Mouse (Mus musculus) left cerebral cortex, postnatal 25 days (tissue): ENCODE results near the gene Necab2. TPM values are rescaled to one million over a fixed set of nuclear protein-coding genes. Genes with fewer than 3 reads are reported as not detected.

Experiments used
- DNase-seq, 2 experiments: peaks; one replicate each; pipeline ENCODE4 v3.0.0; 2022; ENCODE audit warnings: low spot score in 2 of 2, mixed read lengths in 1 of 2
- intact Hi-C: fragments of 180-260 bp; cut with DNase I; formaldehyde crosslinking; loops from one replicate; pipeline ENCODE4 v1.15.1; 2025
- total RNA-seq, 2 experiments: library from RNA; stranded (reverse); gene quantifications; 2 replicates each; pipeline ENCODE4 v1.2.3; 2021

Necab2 gene
- total RNA-seq, 2 experiments from 2014 or later: 59.0 to 73.8 TPM

DNA sequence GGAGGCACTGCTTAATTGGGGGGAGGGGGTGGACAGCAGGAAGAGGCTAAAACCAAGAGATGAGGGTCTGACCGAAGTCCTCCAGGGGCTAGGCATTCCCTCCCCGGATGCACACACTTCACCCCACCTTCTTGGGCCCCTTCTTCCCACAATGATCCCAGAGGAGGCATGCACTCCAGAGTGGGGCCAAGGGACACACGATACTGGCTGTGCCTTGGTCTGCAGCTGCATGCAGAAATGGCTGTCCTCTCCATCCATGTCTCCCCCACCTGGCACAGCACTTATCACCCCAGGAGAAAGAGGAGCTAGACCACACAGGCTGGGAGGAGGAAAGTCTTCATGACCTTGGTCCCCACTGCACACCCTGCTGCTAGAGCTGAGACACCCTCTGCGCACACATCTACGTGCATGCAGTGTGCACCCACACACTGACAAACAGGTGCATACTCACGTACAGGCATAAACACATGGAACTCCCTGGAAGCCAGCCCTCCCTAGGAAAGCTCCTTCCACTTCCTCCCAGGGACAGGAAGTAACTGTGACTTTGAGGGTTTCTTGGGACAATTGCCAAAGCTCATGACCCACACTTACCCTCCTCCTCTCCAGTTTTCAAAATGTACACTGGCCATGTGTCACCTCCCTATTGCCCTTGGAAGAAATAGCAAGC lies 20.3 kb upstream of the Necab2 start:
- DNase-seq: no peak
- intact Hi-C loops: no loop called here

DNA sequence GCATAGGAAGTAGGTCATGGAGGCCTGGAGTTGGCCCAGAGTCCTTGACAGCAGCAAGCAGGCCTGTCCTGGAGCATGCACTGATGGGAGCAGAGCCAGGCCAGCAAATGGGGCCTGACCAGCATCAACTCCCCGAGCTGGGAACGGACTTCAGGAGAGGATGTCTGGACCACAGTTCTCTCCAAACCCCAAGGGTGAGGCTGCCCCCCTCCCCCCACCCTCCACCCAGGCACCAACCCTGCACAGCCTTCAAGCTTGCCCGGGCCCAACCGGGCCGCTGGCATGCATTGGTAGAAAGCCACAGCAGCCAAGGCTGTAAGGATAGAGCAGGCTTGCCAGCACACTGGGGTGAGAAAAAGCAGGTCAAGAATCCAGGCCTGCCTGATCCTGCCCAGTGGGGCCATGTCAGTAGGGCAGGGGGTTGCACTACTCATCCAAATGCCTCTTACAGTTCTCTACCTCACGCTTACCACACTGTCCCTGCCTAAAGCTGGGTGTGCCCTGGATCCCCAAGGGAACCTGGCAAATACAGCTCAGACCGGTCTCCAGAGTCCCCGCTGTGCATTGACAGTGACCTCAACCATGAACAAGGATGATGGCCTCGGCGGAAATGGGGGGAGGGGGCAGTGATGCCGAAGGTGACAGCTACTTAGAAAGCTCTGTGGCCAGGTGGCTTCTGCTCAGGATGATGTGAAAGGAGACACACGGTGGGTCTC lies 18.7 kb upstream of the Necab2 start:
- DNase-seq: no peak
- intact Hi-C loops: no loop called here

DNA sequence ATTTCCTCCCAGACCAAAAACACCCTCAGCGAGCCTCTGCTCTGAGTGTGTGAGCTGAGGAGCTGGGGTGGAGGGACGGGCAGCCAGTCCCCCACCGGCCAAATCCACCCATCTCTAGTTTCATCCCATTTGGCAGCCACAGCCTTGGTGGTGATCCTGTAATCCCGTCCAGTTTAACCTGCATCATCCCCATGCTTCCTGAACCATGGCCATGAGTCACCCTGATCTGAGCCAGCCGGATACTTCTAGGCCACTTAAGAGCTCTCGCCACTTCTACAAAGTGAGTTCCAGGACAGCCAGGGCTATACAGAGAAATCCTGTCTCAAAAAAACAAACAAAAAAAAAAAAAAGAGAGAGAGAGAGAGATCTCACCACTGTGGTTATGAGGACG lies 18.2 kb upstream of the Necab2 start:
- intact Hi-C loops: no loop called here

DNA sequence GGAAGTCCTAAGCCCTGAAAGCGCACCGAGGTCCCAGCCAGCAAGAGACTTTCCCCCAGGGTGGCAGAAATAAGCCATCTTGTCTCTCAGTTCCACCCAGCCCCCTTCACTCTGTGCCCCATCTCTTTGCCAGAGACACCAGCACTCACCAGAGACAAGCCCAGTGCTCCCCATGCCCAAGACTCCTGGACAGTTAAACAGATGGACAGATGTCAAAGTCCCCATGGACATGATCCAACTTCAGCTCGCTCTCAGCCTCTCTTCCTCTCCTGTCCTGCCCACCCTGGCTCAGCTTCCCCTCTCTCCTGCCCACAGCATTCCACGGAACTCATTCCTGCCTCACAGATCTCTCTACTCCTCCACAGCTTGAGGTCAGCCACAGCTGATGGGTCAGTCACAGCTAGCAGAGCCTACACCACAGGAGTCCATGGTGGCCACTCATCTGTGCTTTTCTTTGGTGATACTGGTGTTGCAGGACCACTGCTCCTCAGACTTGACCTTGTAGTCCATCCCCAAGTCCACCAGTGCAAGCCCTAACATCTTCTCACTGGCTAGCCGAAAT lies 17.7 kb upstream of the Necab2 start:
- intact Hi-C loops: no loop called here
- no peak for DNase-seq

More for the DNA sequence above, 18.2 kb upstream of the Necab2 start:
- DNase-seq: no peak

DNA sequence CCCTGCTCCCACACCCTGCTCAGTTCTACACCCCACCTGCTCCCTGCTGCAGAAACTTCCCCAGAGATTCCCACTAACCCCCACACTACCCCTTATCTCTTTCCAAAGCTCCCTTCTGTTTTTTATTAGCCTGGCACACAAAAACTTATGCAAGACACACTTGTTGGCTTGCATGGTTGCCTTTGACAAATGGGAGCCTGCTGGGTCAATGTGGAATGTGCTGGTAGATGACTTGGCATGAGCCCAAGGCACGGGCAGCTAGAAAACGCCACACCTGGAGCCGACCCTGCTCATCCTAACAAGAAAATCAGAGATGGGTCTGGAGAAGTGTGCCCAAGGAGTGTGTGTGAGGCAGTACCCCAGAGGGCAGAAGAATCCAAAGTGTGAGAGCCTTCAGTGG lies 17.0 kb upstream of the Necab2 start:
- intact Hi-C loops: no loop called here
- no peak for DNase-seq

DNA sequence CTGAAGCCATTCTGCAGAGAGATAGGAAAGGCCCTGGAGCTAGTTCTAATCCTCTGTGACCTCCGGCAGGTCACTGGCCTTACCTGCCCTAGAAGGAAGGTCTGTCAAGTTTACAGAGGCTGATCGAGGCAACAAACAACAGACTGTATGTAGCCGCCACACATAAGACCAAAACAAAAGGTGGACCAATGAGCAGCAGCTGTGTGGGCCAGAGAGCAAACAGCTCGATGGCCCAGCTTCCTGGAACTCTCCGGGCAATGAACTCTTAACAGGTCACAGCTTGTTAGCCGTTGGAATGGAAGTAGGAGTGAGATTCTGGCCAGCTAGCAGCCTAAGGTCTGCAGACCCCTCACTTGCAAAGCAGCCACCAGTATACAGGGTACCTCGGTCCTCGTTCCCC lies 16.3 kb upstream of the Necab2 start:
- no peak for DNase-seq
- intact Hi-C loops: loop anchor here (10.0 kb wide), 1 partner anchor 415 kb away; the partner anchor contains the start of gene Cotl1

DNA sequence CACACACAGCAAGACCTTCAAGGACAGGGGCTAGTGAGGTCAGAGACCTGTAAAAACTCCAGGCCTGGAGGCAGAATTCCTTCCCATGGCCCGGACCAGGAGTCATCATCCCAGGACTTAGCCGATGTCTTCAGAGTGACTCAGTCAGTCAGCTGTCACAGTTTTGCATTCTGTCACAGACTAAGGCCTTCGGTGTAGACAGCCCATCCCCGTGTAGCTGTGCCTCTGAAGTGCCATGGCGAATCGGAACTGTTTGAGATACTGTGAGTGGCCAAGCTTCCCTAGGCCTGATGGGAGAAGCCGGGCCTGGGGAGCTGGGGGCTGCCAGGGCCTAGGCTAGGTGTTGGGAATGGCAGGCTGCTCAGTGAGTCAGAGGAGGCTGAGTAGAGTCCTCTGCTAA lies 15.8 kb upstream of the Necab2 start:
- intact Hi-C loops: loop anchor here (10.0 kb wide), 1 partner anchor 414 kb away; the partner anchor contains the start of gene Cotl1
- no peak for DNase-seq

DNA sequence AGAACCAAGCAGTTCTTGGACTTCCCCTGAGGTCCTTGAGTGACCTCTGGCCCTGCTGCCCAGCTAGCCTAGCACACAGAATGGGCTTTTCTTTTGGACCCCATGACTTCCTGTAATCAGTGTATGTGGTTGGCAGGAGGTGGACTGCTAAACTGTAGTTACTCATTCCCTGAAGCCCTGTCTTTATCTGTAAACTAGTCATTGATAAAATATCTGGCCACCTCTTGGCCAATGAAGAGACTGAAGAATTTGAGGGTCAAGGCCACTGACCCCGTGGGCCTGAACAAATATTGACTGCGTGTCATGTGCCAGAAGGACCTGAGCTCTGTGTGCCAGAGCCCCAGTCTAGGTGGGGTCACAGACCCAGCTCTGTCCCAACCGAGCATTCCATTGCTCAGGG lies 14.1 kb upstream of the Necab2 start:
- intact Hi-C loops: loop anchor here (10.0 kb wide), 1 partner anchor 412 kb away; the partner anchor contains the start of gene Cotl1
- no peak for DNase-seq

DNA sequence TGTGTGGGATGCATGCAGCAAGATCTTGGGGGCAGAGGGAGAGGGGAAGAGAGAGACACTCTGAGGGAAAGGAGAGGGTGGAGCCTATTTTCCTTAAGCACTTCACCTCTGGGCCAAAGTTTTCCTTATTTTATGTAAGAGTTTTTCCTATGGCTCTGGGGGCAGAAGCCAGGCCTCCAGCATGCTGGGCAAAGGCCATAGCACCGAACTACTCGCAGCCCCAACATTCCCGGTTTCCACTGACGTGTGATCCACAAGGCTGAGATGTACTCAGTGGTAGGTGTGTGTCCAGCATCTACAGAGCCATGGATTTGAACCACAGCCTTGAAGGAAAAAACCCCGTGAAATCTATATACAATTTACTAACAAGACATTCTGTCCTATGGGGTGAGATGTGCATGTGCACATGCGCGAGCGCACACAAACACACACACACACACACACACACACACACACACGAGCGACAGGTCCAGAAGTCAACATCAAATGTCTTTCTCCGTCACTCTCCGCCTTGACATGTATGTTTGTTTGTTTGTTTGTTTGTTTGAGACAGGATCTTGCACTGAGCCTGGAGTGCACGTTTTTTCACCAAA lies 12.8 kb upstream of the Necab2 start, which contains the start of gene Osgin1:
TSS of gene Osgin1 (plus strand) at position 543 of the 593 bp plus-strand sequence.
- intact Hi-C loops: loop anchor here (10.0 kb wide), 1 partner anchor 411 kb away; the partner anchor contains the start of gene Cotl1
- DNase-seq: no peak

DNA sequence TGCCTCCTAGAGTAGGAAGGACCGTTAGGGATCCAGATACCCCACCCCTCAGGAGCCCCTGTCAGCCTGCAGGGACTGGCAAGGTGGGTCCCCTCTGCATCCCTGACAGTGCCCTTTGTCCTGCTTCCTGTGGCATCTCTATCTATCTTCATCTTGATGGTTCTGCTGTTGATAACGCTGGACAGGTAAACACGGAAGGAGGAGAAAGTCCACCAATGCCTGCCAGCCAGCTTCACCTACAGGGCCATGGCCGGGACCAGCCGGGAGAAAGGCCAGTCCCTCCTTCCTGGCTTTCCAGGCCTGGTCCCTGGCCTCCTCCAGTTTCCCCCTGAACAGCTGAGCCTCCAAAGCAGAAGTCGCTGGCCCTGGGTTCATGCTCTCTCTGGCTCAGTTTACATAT lies 11.9 kb upstream of the Necab2 start:
- intact Hi-C loops: loop anchor here (10.0 kb wide), 1 partner anchor 410 kb away; the partner anchor contains the start of gene Cotl1
- no peak for DNase-seq

DNA sequence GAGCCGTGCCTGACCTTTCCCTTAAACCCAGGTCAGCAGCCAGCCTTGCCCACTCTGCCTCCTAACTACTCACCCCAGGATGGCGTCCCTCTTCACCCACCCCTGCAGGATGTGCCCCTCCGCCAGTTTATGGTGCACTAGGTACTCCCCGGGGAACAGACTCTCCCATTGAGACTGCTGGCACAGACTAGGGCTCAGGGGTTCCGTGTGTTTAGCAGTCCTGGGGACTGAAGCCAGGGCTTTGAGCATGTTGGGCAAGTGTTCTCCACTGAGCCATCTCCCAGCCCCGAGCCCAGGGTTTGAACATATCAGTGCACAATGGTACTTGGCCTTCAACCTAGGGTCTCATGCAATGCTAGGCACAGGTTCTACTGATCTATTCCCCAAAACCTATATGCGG lies 11.0 kb upstream of the Necab2 start:
- intact Hi-C loops: loop anchor here (10.0 kb wide), 1 partner anchor 409 kb away; the partner anchor contains the start of gene Cotl1
- no peak for DNase-seq

DNA sequence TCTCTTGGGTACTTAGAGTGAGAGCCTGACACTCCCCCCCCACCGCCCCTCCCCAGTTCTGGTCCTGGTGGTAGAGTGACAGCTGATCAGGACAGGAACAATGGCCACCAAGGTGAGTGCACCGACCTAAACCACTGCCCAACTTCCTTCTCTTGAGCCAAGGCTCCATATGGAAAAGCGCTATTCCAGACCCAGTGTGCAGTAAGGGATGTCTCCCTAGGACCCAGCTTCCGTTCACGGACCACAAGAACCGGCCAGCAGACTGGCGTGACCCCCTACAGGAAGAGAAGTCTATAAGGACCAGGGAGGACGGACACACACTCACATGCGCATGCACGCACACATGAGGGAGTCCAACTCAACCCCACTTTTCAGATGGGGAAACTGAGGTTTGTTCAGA lies 10.2 kb upstream of the Necab2 start:
- intact Hi-C loops: loop anchor here (10.0 kb wide), 1 partner anchor 408 kb away; the partner anchor contains the start of gene Cotl1
- DNase-seq: no peak

DNA sequence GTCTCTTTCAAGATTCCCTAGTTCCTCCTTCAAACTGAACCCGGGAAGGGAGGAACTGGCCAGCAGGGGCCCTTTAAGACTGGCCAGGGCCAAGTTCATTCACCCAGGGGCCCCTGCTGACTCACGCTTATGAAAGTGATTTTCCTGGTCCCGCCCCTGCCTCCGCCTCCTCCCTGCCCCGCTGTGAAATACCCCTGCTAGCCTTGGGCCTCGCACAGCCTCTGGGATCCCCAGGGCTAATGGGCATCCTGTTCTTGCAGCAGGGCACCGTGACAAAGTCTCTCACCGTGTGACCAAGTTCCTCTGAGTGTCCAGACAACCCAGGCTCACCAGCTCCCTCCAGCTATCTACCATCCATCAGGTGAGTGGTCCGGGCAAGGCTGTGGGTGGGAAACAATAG lies 9.6 kb upstream of the Necab2 start:
- intact Hi-C loops: loop anchor here (10.0 kb wide), 1 partner anchor 408 kb away; the partner anchor contains the start of gene Cotl1
- no peak for DNase-seq

DNA sequence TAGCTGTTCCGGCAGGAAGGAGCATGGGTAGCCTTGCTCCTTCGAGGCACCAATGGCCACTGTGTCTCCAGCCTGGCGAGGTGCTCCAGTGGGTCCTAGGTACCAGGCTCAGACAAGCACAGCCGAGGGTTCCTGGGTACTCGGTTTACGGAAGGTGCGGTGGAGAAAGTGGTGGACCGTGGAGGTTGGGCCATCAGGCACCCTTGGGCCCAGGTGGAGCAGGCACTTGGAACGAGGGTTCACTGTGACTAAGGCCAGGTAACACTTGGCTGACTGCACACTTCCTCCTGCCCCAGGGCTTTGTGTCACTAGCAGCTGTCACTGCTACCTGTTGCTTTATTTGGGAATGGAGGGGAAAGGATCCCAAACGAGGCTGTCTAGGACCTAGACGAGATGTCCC lies 9.0 kb upstream of the Necab2 start:
- DNase-seq: no peak
- intact Hi-C loops: loop anchor here (10.0 kb wide), 1 partner anchor 407 kb away; the partner anchor contains the start of gene Cotl1

DNA sequence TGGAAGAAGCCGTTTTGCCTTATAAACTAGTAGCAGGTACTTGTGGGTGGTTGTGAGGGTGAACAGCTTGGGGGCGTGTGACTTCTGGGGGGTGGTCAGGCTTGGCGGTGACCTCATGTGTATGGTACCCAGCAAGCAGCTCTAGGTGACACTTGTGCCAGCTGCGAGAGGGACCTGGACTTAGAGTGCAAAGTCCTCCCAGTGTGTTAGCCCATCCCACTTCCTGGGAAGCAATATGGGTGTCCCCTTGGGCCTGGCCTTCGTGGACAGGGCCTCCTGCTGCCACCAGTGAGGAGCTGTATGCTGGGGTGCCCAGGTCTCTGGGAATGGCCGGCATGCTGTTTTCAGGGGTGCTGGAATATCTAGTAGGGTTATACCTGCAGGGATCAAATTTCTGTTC lies 7.6 kb upstream of the Necab2 start:
- no peak for DNase-seq
- intact Hi-C loops: loop anchor here (10.0 kb wide), 1 partner anchor 406 kb away; the partner anchor contains the start of gene Cotl1

DNA sequence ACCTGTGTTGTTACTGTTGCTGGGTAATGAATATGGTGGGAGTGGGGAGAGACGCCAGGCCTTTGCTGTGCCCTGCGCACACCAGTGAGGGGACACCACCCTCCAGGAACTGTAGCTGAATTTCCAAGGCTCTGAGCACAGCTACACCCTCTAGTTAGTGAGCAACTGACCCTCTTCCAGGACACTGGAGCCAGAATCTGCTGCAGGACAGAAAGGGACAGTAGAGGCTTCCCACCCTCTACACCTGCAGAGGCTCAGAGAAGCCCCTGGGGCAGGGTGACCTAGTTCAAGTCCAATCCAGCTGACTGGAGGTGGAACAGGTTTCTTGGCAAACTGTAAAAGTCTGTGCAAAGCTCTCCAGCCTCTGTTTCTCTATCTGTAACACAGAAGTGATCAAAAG lies 7.1 kb upstream of the Necab2 start:
- intact Hi-C loops: loop anchor here (10.0 kb wide), 1 partner anchor 405 kb away; the partner anchor contains the start of gene Cotl1
- DNase-seq: no peak

DNA sequence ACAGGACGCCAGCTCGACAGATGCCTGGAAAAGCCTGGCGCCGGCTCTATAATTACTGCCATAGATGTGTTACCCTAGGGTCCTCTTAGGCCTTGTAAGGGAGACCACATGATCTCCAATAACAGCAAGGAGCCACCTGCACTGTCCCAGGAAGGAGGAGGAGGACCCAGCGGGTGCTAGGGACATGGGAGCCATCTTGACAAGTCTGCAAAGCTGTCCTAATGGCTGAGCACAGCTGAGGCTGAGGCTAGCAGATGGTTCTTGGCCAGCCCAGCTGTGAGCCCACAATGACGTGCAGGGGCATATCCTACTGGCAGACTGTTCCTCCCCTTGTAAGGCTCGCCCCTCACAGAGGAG lies 6.6 kb upstream of the Necab2 start:
- no peak for DNase-seq
- intact Hi-C loops: loop anchor here (10.0 kb wide), 2 partner anchors 335 to 405 kb away; partner anchors contain the start of genes Cotl1 and Tldc1

DNA sequence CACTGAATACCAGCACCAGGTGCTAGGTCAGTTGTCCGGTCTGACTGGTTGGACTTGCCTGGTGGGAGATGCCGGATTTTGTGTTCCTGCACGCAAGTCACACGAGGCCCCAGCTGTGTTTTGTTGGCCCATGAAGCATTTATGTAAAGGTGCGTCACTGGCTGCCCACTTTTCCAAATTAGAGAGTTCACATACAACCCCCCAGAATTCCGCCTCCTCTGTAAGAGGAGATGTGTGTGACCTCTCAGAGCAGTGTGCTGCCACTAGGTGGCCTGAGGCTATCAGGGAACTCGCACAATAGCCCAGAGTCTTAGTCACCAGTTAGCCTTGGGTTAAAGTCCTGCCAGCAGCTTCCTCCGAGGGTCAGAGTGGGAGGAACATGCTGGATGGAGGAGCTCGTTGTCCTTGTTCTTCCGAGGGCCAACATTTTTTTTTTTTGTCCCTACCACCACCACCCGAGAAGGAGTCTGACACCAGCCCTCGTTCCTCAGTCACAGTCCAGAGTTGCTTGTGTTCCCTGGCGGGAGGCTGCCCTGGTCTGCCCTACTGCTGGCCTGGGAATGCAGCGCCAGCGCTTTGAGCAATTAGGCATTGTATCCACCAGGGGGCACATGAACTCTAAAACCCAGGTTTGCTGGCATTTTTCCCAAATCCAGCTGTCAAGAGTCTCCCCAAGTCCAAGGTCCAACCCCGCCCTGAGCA lies 6.1 kb upstream of the Necab2 start:
- peak; percentile 52 to 68 for DNase-seq
- intact Hi-C loops: loop anchor here (10.0 kb wide), 1 partner anchor 334 kb away; the partner anchor contains the start of gene Tldc1

DNA sequence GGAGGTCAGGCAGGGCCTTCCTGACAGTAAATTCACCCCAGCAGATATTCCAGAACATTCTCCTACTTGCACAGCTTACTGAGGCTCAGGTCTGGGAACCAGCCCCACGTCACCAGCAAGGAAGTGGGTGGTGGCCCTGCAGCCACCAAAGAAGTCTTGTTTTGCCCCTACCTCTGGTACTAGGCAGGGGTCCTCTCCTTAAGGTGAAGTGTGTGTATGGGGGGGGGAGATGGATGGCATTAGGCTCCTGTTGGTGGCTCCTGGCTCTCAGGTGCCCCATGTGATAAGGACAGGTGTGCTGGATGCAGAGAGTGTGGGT lies 5.6 kb upstream of the Necab2 start:
- no peak for DNase-seq
- intact Hi-C loops: loop anchor here (10.0 kb wide), 1 partner anchor 334 kb away; the partner anchor contains the start of gene Tldc1
